Mouse (Mus musculus): Measurements from ENCODE around the gene Grb2. TPM values are rescaled to one million over a fixed set of nuclear protein-coding genes. Genes with fewer than 3 reads are reported as not detected.

Grb2 gene
- polyA plus RNA-seq, 2 experiments = 22.4 to 26.0 TPM

DNA sequence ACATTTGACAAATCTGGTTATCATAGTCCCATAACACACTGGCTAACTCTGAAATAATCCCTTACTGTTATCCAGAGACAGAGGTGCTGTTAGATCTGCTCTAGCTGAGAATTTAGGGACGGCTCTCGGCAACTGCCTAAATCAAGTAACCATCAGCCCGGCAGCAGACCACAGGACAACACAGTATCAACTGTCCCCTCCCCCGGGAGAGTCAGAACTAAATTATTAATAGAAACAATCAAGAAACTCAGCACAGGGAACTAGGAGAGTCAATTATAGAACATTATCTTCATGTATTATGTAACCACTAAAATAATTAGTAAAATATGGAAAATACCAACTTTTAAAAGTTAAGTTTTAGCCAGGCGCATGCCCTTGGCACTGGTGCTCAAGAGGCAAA lies 17.4 kb downstream of the Grb2 start:
- no peaks in the 10 kb centered on the region for H3K27me3 ChIP-seq (ENCODE audit: control insufficient read depth, insufficient read depth, low read length)
- no peaks in the 10 kb centered on the region for H3K9me3 ChIP-seq (ENCODE audit: control insufficient read depth, low read length)
- H3K36me3 ChIP-seq (replicated peaks; ENCODE audit: control insufficient read depth, insufficient read depth, low read depth) = no peaks in the 10 kb centered on the region; the same call in 1 of the 2 replicates
- no peak overlapping the region for H3K27ac ChIP-seq
- DNase-seq (ENCODE audit: low read depth in 3 of 3, low spot score in 3 of 3) = no peak
- WGBS (ENCODE audit: insufficient replicate concordance) = 45% methylated on average over 5 of the region's 5 CpGs
- H3K4me1 ChIP-seq (replicated peaks; ENCODE audit: control insufficient read depth in 2 of 2, insufficient read depth in 2 of 2, low read length in 1 of 2) = peaks cover 5 to 18% of the 10 kb centered on the region in 2 experiments; a peak in 3 of 4 replicates
- no peak overlapping the region for H3K9ac ChIP-seq (replicated peaks)
- H3K4me3 ChIP-seq (ENCODE audit: insufficient read depth in 1 of 2, low read depth in 2 of 2, low read length in 2 of 2) = no peak overlapping the region
- no peak for TF ChIP-seq CTCF (IDR thresholded peaks at IDR 0.05; ENCODE audit: low read depth)
- TF ChIP-seq EP300 (IDR thresholded peaks at IDR 0.05; ENCODE audit: low read depth) = no peak
- ATAC-seq (ENCODE audit: insufficient read depth) = no peak
- H3K4me2 ChIP-seq (ENCODE audit: low read depth) = no peak overlapping the region

GRCm38 (mm10) chr11:115690356-115690755 lies 18.0 kb downstream of the Grb2 start:
- Histone ChIP-seq H3K9me3 (ENCODE audit: control insufficient read depth, low read length) (no peaks in the 10 kb centered on the region), H3K4me3 (ENCODE audit: insufficient read depth in 1 of 2, low read depth in 2 of 2, low read length in 2 of 2) (no peak overlapping the region), H3K27me3 (ENCODE audit: control insufficient read depth, insufficient read depth, low read length) (no peaks in the 10 kb centered on the region), H3K4me2 (ENCODE audit: low read depth) (no peak overlapping the region), H3K27ac (no peak overlapping the region), H3K9ac (replicated peaks) (no peak overlapping the region), H3K4me1 (replicated peaks; ENCODE audit: control insufficient read depth in 2 of 2, insufficient read depth in 2 of 2, low read length in 1 of 2) (peaks cover 6 to 13% of the 10 kb centered on the region in 2 experiments; a peak in 3 of 4 replicates), H3K36me3 (replicated peaks; ENCODE audit: control insufficient read depth, insufficient read depth, low read depth) (no peaks in the 10 kb centered on the region; the same call in 1 of the 2 replicates)
- 62% methylated on average over 5 of the region's 5 CpGs for WGBS (ENCODE audit: insufficient replicate concordance)
- ATAC-seq (ENCODE audit: insufficient read depth) (no peak), DNase-seq (ENCODE audit: low read depth in 3 of 3, low spot score in 3 of 3) (no peak)
- TF ChIP-seq CTCF (IDR thresholded peaks at IDR 0.05; ENCODE audit: low read depth) (no peak), EP300 (IDR thresholded peaks at IDR 0.05; ENCODE audit: low read depth) (no peak)

GRCm38 (mm10) chr11:115689137-115689915 lies 19.1 kb downstream of the Grb2 start:
- Histone ChIP-seq H3K9me3 (ENCODE audit: control insufficient read depth, low read length) (no peaks in the 10 kb centered on the region), H3K4me2 (ENCODE audit: low read depth) (no peak overlapping the region), H3K27me3 (ENCODE audit: control insufficient read depth, insufficient read depth, low read length) (no peaks in the 10 kb centered on the region), H3K36me3 (replicated peaks; ENCODE audit: control insufficient read depth, insufficient read depth, low read depth) (no peaks in the 10 kb centered on the region; the same call in 1 of the 2 replicates), H3K4me3 (ENCODE audit: insufficient read depth in 1 of 2, low read depth in 2 of 2, low read length in 2 of 2) (no peak overlapping the region), H3K27ac (no peak overlapping the region), H3K4me1 (replicated peaks; ENCODE audit: control insufficient read depth in 2 of 2, insufficient read depth in 2 of 2, low read length in 1 of 2) (peaks cover 9 to 16% of the 10 kb centered on the region in 2 experiments; a peak in 3 of 4 replicates), H3K9ac (replicated peaks) (no peak overlapping the region)
- 87% methylated on average over 14 of the region's 14 CpGs for WGBS (ENCODE audit: insufficient replicate concordance)
- no peak for TF ChIP-seq CTCF (IDR thresholded peaks at IDR 0.05; ENCODE audit: low read depth)
- TF ChIP-seq EP300 (IDR thresholded peaks at IDR 0.05; ENCODE audit: low read depth) = no peak
- DNase-seq (ENCODE audit: low read depth in 3 of 3, low spot score in 3 of 3) (no peak), ATAC-seq (ENCODE audit: insufficient read depth) (no peak)

- no peaks in the 10 kb centered on the region for H3K27me3 ChIP-seq (ENCODE audit: control insufficient read depth, insufficient read depth, low read length)
- no peaks in the 10 kb centered on the region; the same call in 1 of the 2 replicates for H3K36me3 ChIP-seq (replicated peaks; ENCODE audit: control insufficient read depth, insufficient read depth, low read depth)
- peaks cover 7 to 11% of the 10 kb centered on the region in 2 experiments; a peak in 3 of 4 replicates for H3K4me1 ChIP-seq (replicated peaks; ENCODE audit: control insufficient read depth in 2 of 2, insufficient read depth in 2 of 2, low read length in 1 of 2)
- 24% methylated on average over 6 of the region's 6 CpGs for WGBS (ENCODE audit: insufficient replicate concordance)
- H3K9ac ChIP-seq (replicated peaks) = no peak overlapping the region
- no peak overlapping the region for H3K4me3 ChIP-seq (ENCODE audit: insufficient read depth in 1 of 2, low read depth in 2 of 2, low read length in 2 of 2)
- H3K4me2 ChIP-seq (ENCODE audit: low read depth) = no peak overlapping the region
- H3K27ac ChIP-seq = no peak overlapping the region
- DNase-seq (ENCODE audit: low read depth in 3 of 3, low spot score in 3 of 3) (no peak), ATAC-seq (ENCODE audit: insufficient read depth) (no peak)
- no peak for TF ChIP-seq CTCF (IDR thresholded peaks at IDR 0.05; ENCODE audit: low read depth)
- TF ChIP-seq EP300 (IDR thresholded peaks at IDR 0.05; ENCODE audit: low read depth) = no peak
- no peaks in the 10 kb centered on the region for H3K9me3 ChIP-seq (ENCODE audit: control insufficient read depth, low read length)
Measured at GRCm38 (mm10) chr11:115686369-115686768, 22.0 kb downstream of the Grb2 start.

- no peaks in the 10 kb centered on the region for H3K9me3 ChIP-seq (ENCODE audit: control insufficient read depth, low read length)
- DNase-seq (ENCODE audit: low read depth in 3 of 3, low spot score in 3 of 3) (no peak), ATAC-seq (ENCODE audit: insufficient read depth) (no peak)
- H3K4me1 ChIP-seq (replicated peaks; ENCODE audit: control insufficient read depth in 2 of 2, insufficient read depth in 2 of 2, low read length in 1 of 2) = peaks cover 7 to 11% of the 10 kb centered on the region in 2 experiments; a peak in 3 of 4 replicates
- H3K27ac ChIP-seq = no peak overlapping the region
- 71% methylated on average over 7 of the region's 7 CpGs for WGBS (ENCODE audit: insufficient replicate concordance)
- TF ChIP-seq EP300 (IDR thresholded peaks at IDR 0.05; ENCODE audit: low read depth) = no peak
- TF ChIP-seq CTCF (IDR thresholded peaks at IDR 0.05; ENCODE audit: low read depth) = no peak
- no peak overlapping the region for H3K4me3 ChIP-seq (ENCODE audit: insufficient read depth in 1 of 2, low read depth in 2 of 2, low read length in 2 of 2)
- H3K9ac ChIP-seq (replicated peaks) = no peak overlapping the region
- H3K36me3 ChIP-seq (replicated peaks; ENCODE audit: control insufficient read depth, insufficient read depth, low read depth) = no peaks in the 10 kb centered on the region; the same call in 1 of the 2 replicates
- no peaks in the 10 kb centered on the region for H3K27me3 ChIP-seq (ENCODE audit: control insufficient read depth, insufficient read depth, low read length)
- H3K4me2 ChIP-seq (ENCODE audit: low read depth) = no peak overlapping the region
Measured at GRCm38 (mm10) chr11:115685954-115686353, 22.4 kb downstream of the Grb2 start.

Data from liver, embryonic 14.5 days (tissue).